Mouse (Mus musculus): ENCODE measurements around the gene Epp13.
"Not testable (repeated sequence)": the region's sequence is repeated elsewhere in the genome, so short reads cannot be mapped to it uniquely, and the experiment has no call there.

Gene Epp13

DNA sequence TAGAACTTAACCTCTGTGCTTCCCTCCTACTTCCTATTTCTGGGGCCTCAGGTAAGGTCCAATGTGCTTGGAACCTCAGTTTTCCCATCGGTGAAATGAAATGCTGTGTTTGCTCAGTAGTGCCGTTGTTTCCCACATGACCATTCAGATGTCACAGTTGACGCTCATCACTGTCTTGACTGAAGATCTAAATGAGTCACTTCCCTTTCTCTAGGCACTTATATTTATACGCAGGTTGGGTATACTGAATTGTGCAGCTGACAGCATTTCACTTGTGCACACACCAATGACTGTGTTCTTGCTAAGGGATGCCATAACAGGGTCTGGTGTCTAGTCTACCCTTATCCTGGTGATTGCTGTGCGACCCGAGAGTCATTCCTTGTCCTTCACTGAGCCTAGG lies 32.9 kb downstream of the Epp13 start:
- DNase-seq (ENCODE audit: low spot score in 2 of 2) = no peak

DNA sequence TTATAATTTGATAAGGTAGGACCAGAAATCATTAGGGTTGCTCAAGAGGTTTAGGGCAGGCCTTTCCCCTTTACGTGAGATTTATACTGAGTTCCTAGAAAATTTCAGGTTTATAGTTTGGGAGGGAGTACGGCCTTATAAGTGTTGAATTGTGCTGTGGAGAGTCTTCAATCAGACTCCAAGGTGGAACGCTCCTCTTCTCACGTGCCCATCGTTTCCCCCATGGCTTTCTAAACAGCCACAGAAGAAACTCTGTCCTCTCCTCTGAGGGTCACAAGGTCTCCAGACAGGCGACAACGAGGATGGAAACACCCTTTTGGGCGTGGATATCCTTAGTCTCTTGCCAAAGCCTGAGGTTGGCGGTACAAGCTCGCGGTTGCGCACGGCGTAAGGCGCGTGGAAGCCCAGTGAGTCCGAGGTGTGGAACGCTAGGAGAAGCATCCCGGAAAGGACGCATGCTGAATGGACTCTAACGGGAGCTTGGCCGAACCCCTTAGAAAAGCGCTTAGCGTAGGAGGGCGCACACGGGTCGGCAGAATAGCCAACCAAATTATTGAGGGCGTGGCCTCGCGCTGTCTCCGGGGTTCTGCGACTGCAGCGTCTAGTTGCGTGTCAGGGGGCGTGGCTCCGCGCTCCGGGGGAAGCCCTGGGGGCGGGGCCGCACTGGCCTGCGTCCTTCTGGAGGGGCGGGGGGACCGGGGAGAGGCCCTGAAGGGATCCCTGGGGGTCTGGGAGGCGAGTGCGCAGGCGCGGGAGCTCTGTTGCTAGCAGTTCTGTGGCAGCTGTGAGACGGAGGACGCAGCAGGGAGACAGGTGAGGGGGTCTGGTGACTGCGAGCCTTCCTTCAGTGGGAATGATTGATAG lies 33.6 kb downstream of the Epp13 start, which contains the start of gene Zfp667:
Gene Zfp667 (plus strand): TSS at position 738 of the 864 bp plus-strand sequence.
- peak; percentile 97 to 98 for DNase-seq (ENCODE audit: low spot score in 2 of 2)

DNA sequence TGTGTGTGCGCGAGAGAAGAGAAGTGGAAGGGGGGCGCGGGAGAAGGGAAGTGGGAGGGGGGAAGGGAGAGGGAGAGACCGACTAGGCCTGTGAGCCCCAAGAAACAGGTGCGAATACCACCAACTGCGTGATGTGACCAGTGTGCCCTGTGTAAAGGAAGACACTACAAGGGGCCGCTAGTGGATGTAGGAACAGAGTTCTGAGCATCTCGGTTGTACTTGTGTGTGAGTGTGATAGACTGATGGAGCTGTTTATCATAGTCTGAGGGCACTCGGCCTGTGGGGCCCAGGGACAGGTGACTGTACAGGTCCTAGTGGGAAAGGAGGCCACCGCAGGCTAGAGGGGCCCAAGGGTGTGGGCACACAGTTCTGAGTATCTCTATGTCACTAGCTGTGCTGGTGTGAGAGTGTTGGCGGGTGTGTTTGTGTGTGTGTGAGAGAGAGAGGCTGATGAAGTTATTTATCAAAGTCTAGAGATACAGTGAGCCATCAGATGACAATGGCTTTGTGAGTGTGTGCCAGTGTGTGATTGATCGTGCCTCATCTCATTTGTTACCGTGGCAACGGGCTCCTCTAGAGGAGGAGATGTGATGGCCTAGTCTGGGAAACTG lies 34.5 kb downstream of the Epp13 start:
- peak in 1 of 2 experiments; percentile 21 for DNase-seq (ENCODE audit: low spot score in 2 of 2)

DNA sequence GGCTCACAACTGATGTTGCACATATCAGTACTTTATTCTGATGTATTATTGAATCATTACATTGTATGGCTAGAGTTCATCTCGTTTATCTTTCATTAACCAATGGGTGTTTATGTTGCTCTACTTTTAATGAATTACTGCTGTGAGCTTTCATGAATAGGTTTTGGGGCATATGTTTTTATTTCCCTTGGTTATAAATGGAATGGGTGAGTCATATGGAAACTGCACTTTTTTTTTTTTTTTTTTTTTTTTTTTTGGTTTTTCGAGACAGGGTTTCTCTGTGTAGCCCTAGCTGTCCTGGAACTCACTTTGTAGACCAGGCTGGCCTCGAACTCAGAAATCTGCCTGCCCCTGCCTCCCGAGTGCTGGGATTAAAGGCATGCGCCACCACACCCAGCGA lies 38.6 kb downstream of the Epp13 start:
- not testable (repeated sequence) for DNase-seq (ENCODE audit: low spot score in 2 of 2)

DNA sequence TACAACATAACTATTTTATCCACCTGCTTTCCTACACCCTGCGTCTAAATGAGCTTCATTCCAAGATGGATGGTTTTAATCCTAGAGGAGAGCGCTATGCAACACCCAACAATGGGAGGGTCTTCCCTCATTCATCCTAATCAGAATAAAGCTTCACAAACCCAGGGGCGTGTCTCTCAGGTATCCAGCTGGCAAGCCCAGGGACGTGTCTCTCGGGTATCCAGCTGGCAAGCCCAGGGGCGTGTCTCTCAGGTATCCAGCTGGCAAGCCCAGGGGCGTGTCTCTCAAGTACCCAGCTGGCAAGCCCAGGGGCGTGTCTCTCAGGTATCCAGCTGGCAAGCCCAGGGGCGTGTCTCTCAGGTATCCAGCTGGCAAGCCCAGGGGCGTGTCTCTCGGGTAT lies 48.3 kb downstream of the Epp13 start:
- not testable (repeated sequence) for DNase-seq (ENCODE audit: low spot score in 2 of 2)

DNA sequence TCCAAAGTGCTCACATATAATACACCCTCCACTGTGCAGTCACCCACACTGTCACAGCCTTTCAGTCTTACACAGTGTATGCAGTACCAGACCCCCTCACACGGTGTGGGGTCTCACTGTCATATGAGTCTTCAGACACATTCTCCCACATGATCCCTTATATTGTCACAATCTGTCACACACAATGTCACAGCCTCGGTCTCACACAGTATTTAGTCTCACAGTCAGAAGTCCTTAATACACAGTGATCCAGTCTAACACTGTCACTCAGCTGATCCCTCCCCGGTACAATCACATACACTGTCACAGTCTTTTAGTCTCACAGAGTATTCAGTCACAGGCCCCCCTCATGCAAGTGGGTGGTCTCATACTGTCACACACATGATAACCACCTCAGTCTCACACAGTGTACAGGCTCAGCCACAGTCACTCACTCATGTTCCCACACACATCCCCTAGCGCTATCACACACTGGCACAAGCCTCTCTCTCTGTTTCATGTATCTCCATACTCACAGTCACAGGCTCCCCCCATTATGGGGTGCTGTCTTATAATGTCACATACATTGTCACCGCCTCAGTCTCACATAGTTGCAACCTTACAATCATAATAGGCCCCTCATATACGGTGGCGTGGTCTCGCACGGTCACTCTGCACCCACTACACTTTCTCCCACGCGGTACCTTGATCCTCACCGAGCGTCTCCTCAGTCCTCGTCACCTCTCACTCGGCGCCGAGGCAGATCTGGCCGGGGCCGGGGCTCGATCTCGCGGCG lies 78.1 kb downstream of the Epp13 start:
- peak; percentile 24 to 40 for DNase-seq (ENCODE audit: low spot score in 2 of 2)

DNA sequence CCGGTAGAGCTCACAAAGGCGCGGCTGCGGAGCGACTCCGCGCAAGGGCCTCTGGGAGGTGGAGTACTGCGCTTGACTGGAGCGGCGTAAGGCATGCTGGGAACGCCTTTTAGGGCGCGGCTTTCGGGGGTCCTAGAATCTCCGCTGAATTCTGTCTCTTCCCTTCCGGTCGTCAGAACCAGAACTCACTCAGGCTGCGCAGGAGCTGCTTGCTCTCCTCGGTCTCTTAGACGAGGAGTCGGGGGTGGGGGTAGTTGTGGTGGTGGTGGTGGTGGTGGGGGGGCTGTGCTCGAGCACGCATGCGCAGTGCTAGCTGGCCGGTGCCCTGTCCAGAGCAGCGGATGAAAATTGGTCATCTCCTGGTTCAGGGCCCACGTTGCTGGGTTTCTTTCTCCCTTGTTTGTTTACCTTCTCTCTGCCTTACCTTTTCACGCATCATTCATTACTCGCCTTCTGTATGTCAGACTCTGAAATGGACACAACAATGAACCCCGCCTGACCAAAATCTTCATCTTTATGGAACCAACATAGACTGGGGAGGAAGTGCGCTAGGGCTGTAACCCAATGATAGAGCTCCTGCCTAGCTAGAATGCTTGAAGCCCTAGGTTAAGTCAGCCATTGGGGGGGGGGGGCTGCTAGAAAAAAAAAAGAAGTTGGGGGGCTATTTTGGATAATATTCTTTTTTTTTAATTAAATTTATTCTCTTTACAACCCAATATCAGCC lies 78.9 kb downstream of the Epp13 start, which contains the start of gene Zfp583:
Gene Zfp583 (minus strand): TSS at position 53 of the 724 bp plus-strand sequence.
- DNase-seq (ENCODE audit: low spot score in 2 of 2) = peak; percentile 85 to 86
